Mouse (Mus musculus) gastrocnemius, postnatal 14 days (tissue): ENCODE results near the gene Gm10226. TPM values are rescaled to one million over a fixed set of nuclear protein-coding genes. Genes with fewer than 3 reads are reported as not detected.

Source experiments
- total RNA-seq, 2 experiments: library from RNA; stranded (reverse); gene quantifications; 2 replicates each; pipeline ENCODE4 v1.2.3; 2021

Gm10226 gene
- total RNA-seq, 2 experiments from 2014 or later, result 1.3 TPM; not detected in 1

Other genes with a start within 250 kb of the Gm10226 start
- gene Zfp51, start 241.5 kb upstream of the Gm10226 start, total RNA-seq, result 1 to 10 TPM; 4.5 to 5.0 TPM
- 1 to 10 TPM; 1.3 to 1.5 TPM for gene Zfp53, start 202.9 kb upstream of the Gm10226 start, total RNA-seq
- 1 to 10 TPM; 3.3 to 3.9 TPM for gene Zfp52, start 156.3 kb upstream of the Gm10226 start, total RNA-seq
- gene Zfp948, start 124.9 kb upstream of the Gm10226 start, total RNA-seq, result 1 to 10 TPM; 2.6 to 2.7 TPM
- 1 to 10 TPM; 1.7 to 2.0 TPM for gene Zfp983, start 41.2 kb upstream of the Gm10226 start, total RNA-seq
- 1 to 10 TPM; 1.3 to 1.8 TPM for gene Zfp760, start 15.9 kb downstream of the Gm10226 start, total RNA-seq
- 1 to 10 TPM; 4.5 to 4.6 TPM for gene Zfp229, start 38.9 kb downstream of the Gm10226 start, total RNA-seq
- gene Zfp820, start 153.9 kb downstream of the Gm10226 start, total RNA-seq, result 1 to 10 TPM in 1 of 2 experiments, under 1 TPM in 1; 0.95 to 1.3 TPM
- gene Zfp995, start 218.1 kb downstream of the Gm10226 start, total RNA-seq, result 1 to 10 TPM; 1.1 to 1.2 TPM